In the genomic region with DNA sequence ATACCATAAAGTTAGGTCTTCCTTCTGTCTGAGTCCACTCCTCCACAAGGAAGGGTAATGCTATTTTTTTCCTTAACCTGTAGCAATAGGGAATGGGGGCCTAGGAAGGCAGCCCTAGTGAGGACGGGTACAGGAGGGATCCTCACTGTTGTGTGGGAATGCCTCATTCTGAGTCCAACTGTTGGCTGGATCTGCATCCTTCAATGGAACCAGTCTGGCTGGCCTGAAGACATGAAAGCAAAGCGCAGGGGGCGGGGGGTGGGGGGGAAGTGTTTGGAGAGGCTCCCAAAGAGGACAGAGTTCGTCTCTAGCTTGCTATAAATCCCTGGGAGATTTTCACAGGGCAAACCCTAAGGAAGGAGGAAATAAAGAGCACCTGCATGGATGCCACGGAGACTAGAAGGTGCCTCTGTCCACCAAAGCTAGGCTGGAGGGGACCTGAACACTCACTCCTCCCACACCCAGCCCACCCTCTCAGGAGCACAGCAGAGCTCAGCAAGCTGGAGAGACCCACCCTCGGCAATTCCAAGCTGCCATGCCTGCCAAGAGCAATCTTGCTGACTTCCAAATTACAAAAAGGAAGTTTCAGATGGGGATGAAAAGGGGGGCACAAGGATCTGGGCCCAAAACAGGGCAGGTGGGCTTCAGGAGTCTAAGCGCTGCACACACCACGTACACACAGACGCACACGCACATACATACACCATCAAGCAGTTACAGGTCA, we compare ENCODE assay signal across 12 mouse cellular contexts. TPM values are rescaled to one million over a fixed set of nuclear protein-coding genes. Genes with fewer than 3 reads are reported as not detected.
A peak's percentile ranks its signal among the peaks of the same experiment; 100 is the strongest.
DNase-seq lines count a peak whose midpoint lies in the region; ATAC-seq and TF ChIP-seq lines count a peak whose summit lies in the region.
"Had no signal": no experiment of that assay in that cellular context is flagged by ENCODE, and none has a peak within 500 bp of the region (broad histone marks: within the 10 kb centered on the region; RNA-seq: fewer than 3 reads in every experiment).

No protein-coding gene starts in this region.

- no peaks in the 10 kb centered on the region for H3K36me3 ChIP-seq in lung, embryonic 15.5 days
- no peaks in the 10 kb centered on the region for H3K36me3 ChIP-seq in forebrain, postnatal 0 days (ENCODE audit: insufficient read depth)
- no peaks in the 10 kb centered on the region for H3K36me3 ChIP-seq in neural tube, embryonic 15.5 days
- no peaks in the 10 kb centered on the region for H3K36me3 ChIP-seq in heart, embryonic 11.5 days (ENCODE audit: control insufficient read depth, insufficient read depth, low read length)
- H3K36me3 ChIP-seq: heart, embryonic 13.5 days had no signal

- no peak overlapping the region for H3K27ac ChIP-seq in lung, embryonic 15.5 days
- no peak overlapping the region for H3K27ac ChIP-seq in forebrain, postnatal 0 days (ENCODE audit: low read depth, low read length)
- H3K27ac ChIP-seq in neural tube, embryonic 15.5 days (replicated peaks), result no peak overlapping the region
- H3K27ac ChIP-seq in heart, embryonic 11.5 days (ENCODE audit: low read depth, low read length), result no peak overlapping the region
- H3K27ac ChIP-seq: heart, embryonic 13.5 days had no signal

- no peak for TF ChIP-seq CTCF in forebrain, postnatal 0 days (IDR thresholded peaks at IDR 0.05; ENCODE audit: low read depth)

- no peaks in the 10 kb centered on the region for H3K9me3 ChIP-seq in lung, embryonic 15.5 days
- no peaks in the 10 kb centered on the region for H3K9me3 ChIP-seq in forebrain, postnatal 0 days (ENCODE audit: low read length)
- no peaks in the 10 kb centered on the region for H3K9me3 ChIP-seq in neural tube, embryonic 15.5 days (replicated peaks)
- H3K9me3 ChIP-seq in heart, embryonic 11.5 days (replicated peaks; ENCODE audit: control insufficient read depth, low read length), result no peaks in the 10 kb centered on the region
- H3K9me3 ChIP-seq: heart, embryonic 13.5 days had no signal

- ATAC-seq in lung, embryonic 15.5 days (ENCODE audit: borderline replicate concordance, extremely low read depth, low FRiP score, low TSS enrichment), result no peak
- no peak for ATAC-seq in forebrain, postnatal 0 days
- no peak for ATAC-seq in neural tube, embryonic 15.5 days (ENCODE audit: low FRiP score)
- no peak for ATAC-seq in monocyte, adult 5-6 weeks (replicated peaks; ENCODE audit: insufficient number of reproducible peaks, low FRiP score, low TSS enrichment, poor library complexity, severe bottlenecking)
- no peak for ATAC-seq in heart, embryonic 11.5 days (replicated peaks; ENCODE audit: insufficient number of reproducible peaks, low FRiP score, low TSS enrichment)

- peak overlapping the region; percentile 61; the same call in 1 of the 2 replicates for H3K4me3 ChIP-seq in lung, embryonic 15.5 days
- peak overlapping the region; percentile 66 for H3K4me3 ChIP-seq in forebrain, postnatal 0 days (ENCODE audit: low read depth, low read length)
- peak overlapping the region; percentile 88 for H3K4me3 ChIP-seq in neural tube, embryonic 15.5 days (replicated peaks)
- no peak overlapping the region for H3K4me3 ChIP-seq in heart, embryonic 11.5 days (ENCODE audit: low read depth, low read length)
- H3K4me3 ChIP-seq: heart, embryonic 13.5 days had no signal

- peaks cover 12% of the 10 kb centered on the region; the same call in 1 of the 2 replicates for H3K27me3 ChIP-seq in lung, embryonic 15.5 days
- H3K27me3 ChIP-seq in forebrain, postnatal 0 days (ENCODE audit: insufficient read depth, low read length), result no peaks in the 10 kb centered on the region
- H3K27me3 ChIP-seq in neural tube, embryonic 15.5 days (replicated peaks), result no peaks in the 10 kb centered on the region
- peaks cover 16% of the 10 kb centered on the region for H3K27me3 ChIP-seq in heart, embryonic 11.5 days (ENCODE audit: control insufficient read depth, insufficient read depth, low read length)

- H3K4me1 ChIP-seq in lung, embryonic 15.5 days, result peaks cover 27% of the 10 kb centered on the region
- H3K4me1 ChIP-seq in forebrain, postnatal 0 days (ENCODE audit: insufficient read depth), result peaks cover 16% of the 10 kb centered on the region; the same call in 1 of the 2 replicates
- peaks cover 73% of the 10 kb centered on the region for H3K4me1 ChIP-seq in neural tube, embryonic 15.5 days
- peaks cover 5% of the 10 kb centered on the region; the same call in 1 of the 2 replicates for H3K4me1 ChIP-seq in heart, embryonic 11.5 days (ENCODE audit: control insufficient read depth, insufficient read depth, low read length)

- 55% methylated on average over 10 of the region's 10 CpGs for whole genome bisulfite sequencing in lung, embryonic 15.5 days
- WGBS in forebrain, postnatal 0 days, result 54% methylated on average over 10 of the region's 10 CpGs
- WGBS in neural tube, embryonic 15.5 days, result 71% methylated on average over 10 of the region's 10 CpGs
- 73% methylated on average over 10 of the region's 10 CpGs for WGBS in heart, embryonic 11.5 days (ENCODE audit: insufficient replicate concordance)

- no peak overlapping the region for H3K9ac ChIP-seq in lung, embryonic 15.5 days
- peak overlapping the region; percentile 19 for H3K9ac ChIP-seq in forebrain, postnatal 0 days
- no peak overlapping the region for H3K9ac ChIP-seq in neural tube, embryonic 15.5 days (replicated peaks)
- H3K9ac ChIP-seq in heart, embryonic 11.5 days (ENCODE audit: low read depth, low read length), result no peak overlapping the region
- H3K9ac ChIP-seq: heart, embryonic 13.5 days had no signal

- peak; percentile 53 to 54 for DNase-seq in cerebellum, postnatal 25 days
- no peak for DNase-seq in cerebellum, adult 11-12 months
- DNase-seq in lung, postnatal 14 days, result no peak
- peak; percentile 58 for DNase-seq in forebrain, postnatal 0 days
- DNase-seq: adrenal gland, adult 8-10 months; kidney, postnatal 4 days; left cerebral cortex, postnatal 4 days had no signal

- peak overlapping the region; percentile 86; the same call in 1 of the 2 replicates for H3K4me2 ChIP-seq in lung, embryonic 15.5 days
- H3K4me2 ChIP-seq in forebrain, postnatal 0 days (ENCODE audit: low read depth), result peak overlapping the region; percentile 87
- peak overlapping the region; percentile 96 for H3K4me2 ChIP-seq in neural tube, embryonic 15.5 days
- no peak overlapping the region for H3K4me2 ChIP-seq in heart, embryonic 11.5 days
- H3K4me2 ChIP-seq: heart, embryonic 13.5 days had no signal

RNA-seq across cellular contexts. Expression of a gene that starts 2.3 kb away (rescaled TPM):
- 13.4 and 14.9 TPM in 2 replicates for polyA plus RNA-seq in lung, embryonic 15.5 days (2015; fragmentation: Nextera tagmentation; extraction: Ambion mirVana)
- total RNA-seq in forebrain, postnatal 0 days (2014; rRNA removed), result 15.2 and 17.9 TPM in 2 replicates
- polyA plus RNA-seq in forebrain, postnatal 0 days (2015; fragmentation: Nextera tagmentation; extraction: Ambion mirVana), result 5.6 and 6.4 TPM in 2 replicates
- polyA plus RNA-seq in neural tube, embryonic 15.5 days (2015; fragmentation: Nextera tagmentation; extraction: Ambion mirVana), result 12.6 and 13.3 TPM in 2 replicates
- total RNA-seq in monocyte, adult 5-6 weeks (2017), result 86.3 to 119 TPM (median 111 TPM) in 3 replicates
- polyA plus RNA-seq in heart, embryonic 11.5 days (2014; fragmentation: Nextera tagmentation; extraction: Ambion mirVana), result 7.6 and 8.8 TPM in 2 replicates

Comparison
In these comparisons a context has a peak if more than half of its experiments do, and no peak if none do; other contexts are left out.
1. DNase-seq: peak in cerebellum, postnatal 25 days (2 of 2) and forebrain, postnatal 0 days (single experiment); none in cerebellum, adult 11-12 months (single experiment) and lung, postnatal 14 days (single experiment).